Mouse (Mus musculus): ENCODE measurements around the gene Lrrc26.

Lrrc26 gene

GRCm38 (mm10) chr2:25265897-25266656, 23.6 kb upstream of the Lrrc26 start:
- no peak for DNase-seq (ENCODE audit: low read depth, low spot score)

DNA sequence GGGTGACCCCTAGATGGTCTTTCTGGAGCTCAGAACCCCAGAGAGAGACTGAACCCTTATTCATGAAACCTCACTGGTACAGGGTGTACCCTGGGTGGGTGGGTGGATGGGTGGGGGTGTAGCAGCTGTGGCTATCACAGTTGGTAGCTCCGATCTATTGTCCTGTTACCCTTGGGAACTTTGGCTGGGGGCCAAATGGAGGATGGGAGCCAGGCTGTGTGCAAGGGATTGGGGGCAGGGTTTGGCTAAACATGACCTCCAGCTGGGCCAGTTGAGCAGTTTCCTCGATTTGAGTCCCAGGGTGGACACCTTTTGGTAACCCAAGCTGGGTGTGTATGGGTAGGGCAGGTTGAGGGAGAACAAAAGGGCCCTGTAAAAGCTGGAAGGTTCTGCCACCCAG, 23.0 kb upstream of the Lrrc26 start:
- no peak for DNase-seq (ENCODE audit: low read depth, low spot score)

DNA sequence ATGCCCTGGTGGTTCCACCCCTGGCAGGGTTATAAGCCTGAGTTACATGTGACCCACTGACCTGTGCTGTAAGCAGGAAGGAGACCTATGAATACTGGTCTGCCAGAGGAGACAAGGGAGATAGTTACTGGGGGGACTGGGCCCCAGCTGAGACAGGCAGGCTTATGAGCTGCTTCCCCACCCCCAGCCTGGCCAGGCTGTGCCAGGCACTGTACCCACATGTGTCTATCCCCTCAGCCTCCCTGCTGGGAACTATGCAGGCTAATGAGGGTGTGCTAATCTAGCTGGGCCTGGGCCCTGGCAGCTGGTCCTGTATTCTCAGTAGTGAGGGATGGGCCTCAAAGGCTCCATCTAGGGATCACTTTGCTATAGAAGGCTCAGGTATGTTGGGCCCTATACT, 22.5 kb upstream of the Lrrc26 start:
- DNase-seq (ENCODE audit: low read depth, low spot score) = no peak

- DNase-seq (ENCODE audit: low read depth, low spot score) = no peak
Measured at GRCm38 (mm10) chr2:25267746-25268309, 21.9 kb upstream of the Lrrc26 start.

- peak; percentile 99 for DNase-seq (ENCODE audit: low read depth, low spot score)
Measured at GRCm38 (mm10) chr2:25271827-25272511, 17.7 kb upstream of the Lrrc26 start, which contains the start of the genes Ssna1 and Anapc2. Ssna1 (minus strand) TSS chr2:25272438. Anapc2 (plus strand) TSS chr2:25272478.

DNA sequence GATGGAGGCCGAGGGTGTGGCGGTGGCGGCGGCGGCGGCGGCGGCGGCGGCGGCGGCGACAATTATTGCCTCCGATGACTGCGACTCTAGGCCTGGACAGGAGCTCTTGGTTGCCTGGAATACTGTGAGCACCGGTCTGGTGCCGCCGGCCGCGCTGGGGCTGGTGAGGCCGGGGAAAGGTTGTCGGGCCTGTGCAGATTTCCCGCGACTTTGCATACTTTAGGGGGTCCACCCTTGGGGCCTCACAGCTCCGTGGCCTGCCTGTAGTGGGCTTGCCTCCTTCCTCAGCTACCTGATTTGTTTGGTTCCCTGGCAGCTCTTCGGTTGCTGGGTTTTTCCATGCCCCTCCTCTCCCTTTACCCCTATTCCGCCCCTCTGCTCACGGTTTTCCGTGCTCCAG, 17.2 kb upstream of the Lrrc26 start:
- no peak for DNase-seq (ENCODE audit: low read depth, low spot score)

DNA sequence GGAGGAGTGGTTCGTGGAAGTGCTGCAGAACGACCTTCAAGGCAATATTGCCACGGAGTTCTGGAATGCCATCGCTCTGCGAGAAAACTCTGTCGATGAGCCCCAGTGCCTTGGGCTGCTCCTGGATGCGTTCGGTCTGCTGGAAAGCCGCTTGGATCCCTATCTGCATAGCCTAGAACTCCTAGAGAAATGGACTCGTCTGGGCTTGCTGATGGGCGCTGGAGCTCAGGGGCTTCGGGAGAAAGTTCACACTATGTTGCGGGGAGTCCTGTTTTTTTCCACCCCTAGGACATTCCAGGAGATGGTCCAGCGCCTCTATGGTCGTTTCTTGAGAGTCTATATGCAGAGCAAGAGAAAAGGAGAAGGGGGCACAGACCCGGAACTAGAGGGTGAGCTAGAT, 16.7 kb upstream of the Lrrc26 start:
- no peak for DNase-seq (ENCODE audit: low read depth, low spot score)

DNA sequence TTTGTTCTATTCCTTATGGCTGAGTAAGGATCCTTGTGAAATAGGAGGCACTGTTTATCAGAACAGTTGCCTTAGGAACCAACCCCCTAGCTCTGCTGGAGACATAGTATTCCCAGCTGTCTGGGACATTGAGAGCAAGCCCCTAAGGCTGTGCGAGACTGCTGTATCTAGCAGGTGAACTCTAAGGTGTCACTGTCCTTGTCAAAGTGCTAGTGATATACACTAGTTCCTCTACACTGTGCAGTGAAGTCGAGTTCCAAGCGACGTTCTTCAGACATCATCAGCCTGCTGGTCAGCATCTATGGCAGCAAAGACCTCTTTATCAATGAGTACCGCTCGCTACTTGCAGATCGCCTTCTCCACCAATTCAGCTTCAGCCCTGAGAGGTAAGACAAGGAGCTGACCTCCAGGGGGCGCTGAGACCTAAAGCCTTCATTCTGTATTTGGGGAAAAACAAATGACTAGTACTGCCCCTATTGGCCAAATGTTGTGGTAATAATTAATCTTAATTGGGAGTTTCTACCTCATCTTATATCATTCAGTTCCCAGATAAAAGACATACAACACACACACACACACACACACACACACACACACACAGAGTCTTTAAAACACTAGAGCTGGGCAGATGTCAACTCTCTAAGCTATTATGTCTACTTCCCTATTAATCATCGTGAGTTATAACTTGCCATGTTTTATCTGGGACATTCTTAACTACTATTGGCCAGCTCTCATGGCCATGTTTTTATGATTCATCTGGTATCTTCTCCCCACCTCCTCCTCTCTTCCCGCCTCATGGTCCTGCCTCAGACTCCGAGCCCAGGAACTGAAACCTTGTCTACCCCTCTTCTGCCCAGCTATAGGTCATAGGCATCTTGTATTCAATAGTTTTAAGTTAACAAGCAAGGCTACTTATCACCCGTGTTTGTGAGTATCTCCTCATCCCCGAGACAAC, 10.5 kb upstream of the Lrrc26 start:
- DNase-seq (ENCODE audit: low read depth, low spot score) = peak; percentile 89

DNA sequence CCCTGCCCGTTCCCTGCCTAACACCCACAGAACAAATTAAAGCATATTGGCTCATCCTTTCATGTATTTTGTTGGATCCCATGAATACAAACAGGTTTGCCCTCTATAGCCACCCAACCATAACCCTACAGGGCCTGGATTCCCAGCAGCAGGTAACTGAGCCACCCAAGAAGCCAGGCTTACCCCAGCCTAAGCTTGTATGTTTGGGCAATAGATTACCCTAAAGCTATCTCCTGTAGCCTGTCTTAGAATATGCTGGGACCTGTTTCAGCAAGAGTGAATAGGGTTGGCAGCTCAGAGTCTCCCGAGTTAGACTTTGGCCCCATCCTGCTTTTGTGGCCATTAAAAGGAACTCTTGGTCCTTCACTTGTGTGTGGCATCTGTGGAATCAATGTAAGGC, 4.2 kb upstream of the Lrrc26 start:
- DNase-seq (ENCODE audit: low read depth, low spot score) = no peak

DNA sequence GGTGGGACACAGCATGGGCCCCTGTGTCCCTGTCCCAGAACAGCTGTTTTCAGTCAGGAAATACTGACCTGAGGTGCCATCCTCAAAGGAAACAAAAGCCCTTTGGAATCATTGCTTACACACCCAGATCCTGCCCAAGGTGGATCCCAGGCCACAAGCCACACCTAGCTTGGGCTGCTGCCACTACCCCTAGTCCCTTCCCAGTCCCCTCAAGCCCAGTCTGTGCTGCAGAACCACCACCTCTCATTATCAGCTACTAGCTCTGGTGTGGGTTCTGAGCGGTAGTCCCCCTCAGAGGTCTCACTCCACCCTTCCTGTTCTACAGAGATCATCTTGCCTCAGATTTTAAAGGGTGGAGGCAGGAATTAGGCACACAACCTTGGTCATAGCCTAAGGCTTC, 3.4 kb upstream of the Lrrc26 start:
- no peak for DNase-seq (ENCODE audit: low read depth, low spot score)

GRCm38 (mm10) chr2:25286837-25287636, 2.7 kb upstream of the Lrrc26 start:
- DNase-seq (ENCODE audit: low read depth, low spot score) = no peak

DNA sequence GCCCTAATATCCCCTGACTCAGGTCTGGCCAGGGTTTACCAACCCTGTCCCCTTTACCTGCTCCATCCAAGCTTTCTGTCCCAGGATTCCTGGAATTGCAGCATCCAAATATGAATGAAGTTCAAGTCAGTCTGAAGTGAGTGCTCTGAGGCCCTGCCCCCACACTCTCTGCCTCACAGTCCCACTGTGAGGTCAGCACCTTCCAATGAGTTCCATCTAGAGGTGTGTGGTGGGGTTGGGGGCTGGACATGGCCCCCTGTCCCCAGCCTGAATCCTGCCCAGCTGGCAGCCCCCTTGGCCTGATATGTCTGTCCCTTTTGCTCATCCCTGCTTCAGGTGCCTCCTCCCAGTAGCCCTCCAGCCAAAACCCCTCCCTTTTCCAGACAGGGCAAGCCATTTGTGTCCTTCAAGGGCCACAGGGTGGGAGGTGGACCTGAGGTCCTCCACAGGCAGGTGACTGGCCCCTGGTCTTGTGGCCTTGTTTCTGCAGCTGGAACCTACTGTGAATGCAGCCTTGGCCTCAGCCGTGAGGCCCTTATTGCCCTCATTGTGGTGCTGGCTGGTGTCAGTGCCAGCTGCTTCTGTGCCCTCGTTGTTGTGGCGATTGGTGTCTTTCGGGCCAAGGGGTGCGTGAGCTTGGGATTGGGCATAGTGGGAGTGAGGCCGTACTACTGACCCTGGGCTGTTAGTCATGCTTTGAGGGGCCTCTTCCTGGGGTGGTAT, 1.6 kb upstream of the Lrrc26 start, which contains the start of gene Tmem210:
TSS of gene Tmem210 (plus strand) at position 219 of the 723 bp plus-strand sequence.
- no peak for DNase-seq (ENCODE audit: low read depth, low spot score)

- no peak for DNase-seq (ENCODE audit: low read depth, low spot score)
Measured at GRCm38 (mm10) chr2:25288734-25289345, 875 bp upstream of the Lrrc26 start.

GRCm38 (mm10) chr2:25290101-25290815, 543 bp downstream of the Lrrc26 start:
- DNase-seq (ENCODE audit: low read depth, low spot score) = no peak

DNA sequence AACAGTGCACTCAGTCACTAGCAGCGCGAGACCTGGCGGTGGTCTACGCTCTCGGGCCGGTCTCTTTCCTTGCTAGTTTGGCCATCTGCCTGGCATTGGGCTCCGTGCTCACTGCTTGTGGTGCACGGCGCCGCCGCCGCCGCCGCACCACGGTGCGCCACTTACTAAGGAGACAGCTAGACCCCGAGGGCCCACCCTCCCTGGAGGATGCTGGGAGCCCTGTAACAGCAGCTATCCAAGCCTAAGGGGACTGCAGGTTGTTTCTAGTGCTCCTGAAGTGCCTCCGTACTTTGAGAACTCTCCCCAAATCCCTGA, 1.1 kb downstream of the Lrrc26 start:
- DNase-seq (ENCODE audit: low read depth, low spot score) = no peak

- no peak for DNase-seq (ENCODE audit: low read depth, low spot score)
Measured at GRCm38 (mm10) chr2:25291184-25292053, 1.7 kb downstream of the Lrrc26 start.

- peak; percentile 43 for DNase-seq (ENCODE audit: low read depth, low spot score)
Measured at GRCm38 (mm10) chr2:25292054-25292544, 2.4 kb downstream of the Lrrc26 start.

DNA sequence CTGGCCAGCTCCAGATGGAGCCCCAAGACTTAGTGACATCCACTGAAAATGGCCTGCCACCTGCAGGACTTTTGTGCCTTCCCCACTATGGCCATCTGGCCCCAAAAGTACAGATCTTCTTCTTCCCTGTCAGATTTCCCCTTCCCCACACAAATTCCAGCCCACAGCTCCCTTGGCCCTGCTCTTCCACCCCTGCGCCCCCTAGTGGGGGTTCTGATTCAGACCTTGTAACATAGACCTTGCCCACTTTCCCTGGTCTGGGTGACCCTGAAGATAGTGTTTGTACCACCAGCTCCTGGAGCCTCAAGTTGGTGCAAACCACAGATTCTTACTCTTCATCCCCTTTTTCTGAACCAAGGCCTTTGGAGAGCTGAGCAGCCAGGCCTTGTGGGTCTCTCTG, 3.1 kb downstream of the Lrrc26 start:
- DNase-seq (ENCODE audit: low read depth, low spot score) = peak; percentile 80

Data from CD4-positive, CD25-positive, alpha-beta regulatory T cell, adult 2 months (primary cell).